Mouse (Mus musculus) megakaryocyte, adult 5-6 weeks (primary cell): ENCODE data around the gene Dna2. TPM values are rescaled to one million over a fixed set of nuclear protein-coding genes. Genes with fewer than 3 reads are reported as not detected.
A peak's percentile ranks its signal among the peaks of the same experiment; 100 is the strongest.

Source experiments
- ATAC-seq: 2 replicates; pipeline ENCODE4 v1.8.0; 2016; ENCODE audit warnings: mild to moderate bottlenecking, inconsistent platforms; ENCODE audit not compliant: poor library complexity, severe bottlenecking
- total RNA-seq, 2 experiments: library from RNA; stranded (forward) in 1 of 2; stranded (reverse) in 1 of 2; fragments of 153-499, 151-499 nt in 1 of 2; fragments of 221-1000, 200-1000 nt in 1 of 2; gene quantifications; 2 replicates each; pipeline versions ENCODE4 v1.2.3 to v1.2.4; 2015 to 2017

The Dna2 gene
- total RNA-seq, 2 experiments from 2014 or later: 108 to 113 TPM

DNA sequence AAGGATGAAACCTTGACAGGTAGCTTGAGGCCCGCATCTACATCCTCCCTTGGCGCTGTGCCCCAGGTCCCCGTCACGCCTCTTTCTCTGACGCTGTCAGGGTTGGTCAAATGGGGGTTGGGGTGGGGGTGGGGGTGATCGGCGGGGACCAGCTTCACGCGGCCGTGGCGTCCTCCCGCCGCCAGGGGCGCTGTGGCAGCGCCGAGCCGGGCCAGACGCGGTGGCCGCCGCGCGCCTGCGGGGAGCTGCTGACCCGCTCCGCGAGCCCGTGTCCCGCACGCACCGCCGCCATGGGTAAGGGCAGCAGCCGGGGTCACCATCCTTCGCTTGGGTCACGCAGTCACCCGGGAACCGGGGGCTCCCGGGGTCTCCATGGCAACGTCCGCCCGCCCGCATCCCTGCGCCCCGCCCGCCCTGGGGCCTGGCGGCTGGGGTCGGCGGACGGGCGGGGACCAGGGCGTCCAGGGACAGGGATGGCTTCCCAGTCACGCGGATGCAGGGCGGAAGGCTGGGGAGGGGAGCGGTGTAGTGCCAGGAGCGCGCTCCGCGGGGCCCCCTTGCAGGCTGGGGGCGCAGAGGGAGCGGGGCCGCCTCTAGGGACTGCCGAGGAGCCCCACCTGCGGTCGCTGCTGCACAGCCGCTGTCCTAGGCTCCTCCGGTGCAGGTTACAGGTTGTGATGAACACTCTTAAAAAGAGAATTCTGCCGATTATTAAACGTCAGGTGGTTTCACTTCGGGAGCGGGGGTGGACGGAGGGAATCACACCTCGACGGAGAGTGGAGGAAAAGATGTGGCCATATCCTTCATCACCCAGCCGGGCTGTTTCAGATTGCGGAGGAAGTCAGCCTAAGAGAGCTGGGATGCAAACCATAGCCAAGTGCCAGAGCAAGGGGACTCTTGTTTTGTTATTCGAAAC is 33.5 kb downstream of the Dna2 start, which contains the start of gene Rufy2:
TSS of gene Rufy2 (plus strand) at position 185 of the 916 bp plus-strand sequence.
- ATAC-seq: peak; percentile 91

DNA sequence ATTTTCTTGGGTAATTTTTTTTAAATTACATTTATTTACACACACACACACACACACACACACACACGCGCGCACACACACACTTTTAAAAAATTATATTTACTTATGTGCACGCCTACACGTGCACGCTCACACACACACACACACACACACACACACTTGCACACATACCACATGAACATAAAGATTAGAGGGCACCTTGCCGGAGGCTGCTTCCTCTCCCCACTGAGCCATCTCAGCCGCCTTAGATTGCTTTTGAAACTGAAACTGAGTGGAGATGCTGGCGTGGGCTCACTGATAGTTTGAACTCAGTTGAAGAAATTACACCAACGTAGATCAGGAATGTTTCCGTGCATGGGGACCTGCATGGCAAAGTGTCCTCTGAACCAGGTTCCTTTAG is 37.2 kb downstream of the Dna2 start:
- no peak for ATAC-seq

- no peak for ATAC-seq
Measured at GRCm38 (mm10) chr10:62984495-62984894, 37.7 kb downstream of the Dna2 start.

GRCm38 (mm10) chr10:62987341-62987740 is 40.5 kb downstream of the Dna2 start:
- peak; percentile 49; the same call in 1 of the 2 replicates for ATAC-seq

- ATAC-seq: no peak
Measured at GRCm38 (mm10) chr10:62990636-62991035, 43.8 kb downstream of the Dna2 start.

- no peak for ATAC-seq
Measured at GRCm38 (mm10) chr10:62993991-62994390, 47.2 kb downstream of the Dna2 start.

- no peak for ATAC-seq
Measured at GRCm38 (mm10) chr10:63000584-63000983, 53.8 kb downstream of the Dna2 start.

GRCm38 (mm10) chr10:63003252-63003651 is 56.4 kb downstream of the Dna2 start:
- no peak for ATAC-seq

GRCm38 (mm10) chr10:63004556-63004955 is 57.7 kb downstream of the Dna2 start:
- no peak for ATAC-seq

GRCm38 (mm10) chr10:63008193-63008592 is 61.4 kb downstream of the Dna2 start:
- ATAC-seq: no peak

GRCm38 (mm10) chr10:63010268-63010667 is 63.4 kb downstream of the Dna2 start:
- no peak for ATAC-seq

DNA sequence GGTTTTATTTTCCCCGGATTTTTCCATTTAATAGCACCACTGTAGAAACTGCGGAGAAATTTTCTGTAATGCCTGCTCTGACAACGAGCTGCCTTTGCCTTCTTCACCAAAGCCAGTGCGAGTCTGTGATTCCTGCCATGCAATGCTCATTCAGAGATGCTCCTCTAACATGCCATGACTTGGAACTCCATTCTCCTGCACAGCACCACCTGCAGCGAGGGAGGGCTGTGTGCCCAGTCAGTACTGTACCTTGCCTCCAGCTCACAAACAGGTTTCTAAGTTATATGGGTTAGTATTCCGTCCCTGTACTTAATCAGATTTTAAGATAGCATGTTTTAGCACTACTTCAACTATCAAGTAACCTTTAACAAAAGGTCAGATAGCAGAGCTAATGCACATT is 64.7 kb downstream of the Dna2 start:
- ATAC-seq: no peak

- no peak for ATAC-seq
Measured at GRCm38 (mm10) chr10:63013476-63013875, 66.7 kb downstream of the Dna2 start.

DNA sequence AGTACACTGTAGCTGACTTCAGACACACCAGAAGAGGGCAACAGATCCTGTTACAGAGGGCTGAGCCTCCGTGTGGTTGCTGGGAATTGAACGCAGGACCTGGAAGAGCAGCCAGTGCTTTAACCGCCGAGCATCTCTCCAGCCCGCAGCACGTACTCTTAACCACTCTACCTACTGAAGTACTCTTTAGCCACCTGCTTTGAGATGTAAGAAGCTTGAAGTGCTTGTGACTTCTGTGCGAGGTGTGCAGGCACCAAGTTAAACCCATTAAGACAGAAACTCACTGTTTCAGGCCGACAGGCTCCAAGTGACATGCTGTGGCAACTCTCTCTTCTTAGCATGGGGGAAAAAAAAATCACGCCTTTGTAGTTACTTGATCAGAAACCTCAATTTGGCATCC is 67.3 kb downstream of the Dna2 start:
- no peak for ATAC-seq

- no peak for ATAC-seq
Measured at GRCm38 (mm10) chr10:63019304-63019703, 72.5 kb downstream of the Dna2 start.

- no peak for ATAC-seq
Measured at GRCm38 (mm10) chr10:63021702-63022101, 74.9 kb downstream of the Dna2 start.

DNA sequence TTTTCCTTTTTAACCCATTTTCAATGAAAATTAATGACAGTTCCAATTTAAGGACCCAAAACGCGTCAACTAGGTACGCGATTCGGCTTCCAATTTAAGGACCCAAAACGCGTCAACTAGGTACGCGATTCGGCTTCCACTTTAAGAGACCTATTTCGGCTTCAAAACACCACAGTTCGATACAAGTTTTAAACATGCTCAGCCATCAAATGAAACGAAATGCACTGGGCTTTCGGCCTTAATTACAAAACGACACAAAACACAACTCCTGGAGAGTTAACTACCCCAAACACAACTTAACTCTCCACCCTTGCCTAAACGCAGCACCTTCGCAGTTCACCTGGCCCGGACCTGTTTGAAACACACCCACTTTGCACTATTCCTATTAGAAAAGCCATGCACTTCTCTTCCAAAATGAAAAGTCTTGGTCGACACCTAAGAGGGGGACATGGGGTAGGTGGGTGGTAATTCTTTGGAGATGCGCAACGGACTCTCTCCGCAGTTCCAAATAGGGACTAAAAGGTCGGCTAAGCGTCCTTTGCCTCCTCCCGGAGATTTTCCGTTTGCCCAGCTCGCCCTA is 75.8 kb downstream of the Dna2 start:
- no peak for ATAC-seq

GRCm38 (mm10) chr10:63023121-63023748 is 76.4 kb downstream of the Dna2 start:
- ATAC-seq: peak; percentile 36
